Mouse (Mus musculus): ENCODE data around the gene Fbxo39.

- TF ChIP-seq CTCF (IDR thresholded peaks at IDR 0.05; ENCODE audit: borderline replicate concordance, extremely low read depth, insufficient read depth, insufficient read length) (no peak), POLR2A (IDR thresholded peaks at IDR 0.05; ENCODE audit: borderline replicate concordance, extremely low read depth, insufficient read depth, insufficient read length, poor library complexity, severe bottlenecking) (no peak)
Measured at GRCm38 (mm10) chr11:72271761-72272160, 42.5 kb upstream of the Fbxo39 start.

Measured in brain, embryonic 14.5 days (tissue).